Mouse (Mus musculus) lung, postnatal 0 days (tissue): ENCODE results near the gene Gsx1. TPM values are rescaled to one million over a fixed set of nuclear protein-coding genes. Genes with fewer than 3 reads are reported as not detected.

Experiments
- ATAC-seq: fragments of 200-750 bp; cut with Nextera tagmentation; 2 replicates; pipeline ENCODE4 v1.8.0; 2017; ENCODE audit warnings: moderate library complexity
- DNase-seq: peaks from one replicate; pipeline ENCODE4 v3.0.0-alpha.2; 2016; ENCODE audit warnings: low spot score
- H3K27ac ChIP-seq: fragments of 300-500 bp; sonication (generic); 2 replicates; pipeline ENCODE4 v1.5.1; 2014; ENCODE audit warnings: antibody characterized with exemption, mild to moderate bottlenecking, low read length, mixed read lengths
- H3K27me3 ChIP-seq: fragments of 300-500 bp; sonication (generic); replicated peaks from 2 replicates; pipeline ENCODE4 v1.6.1; 2014; ENCODE audit warnings: low read length, mixed read lengths; ENCODE audit not compliant: insufficient read depth
- H3K36me3 ChIP-seq: fragments of 300-500 bp; sonication (generic); 2 replicates; pipeline ENCODE4 v1.6.1; 2014; ENCODE audit warnings: low read length, mixed read lengths; ENCODE audit not compliant: insufficient read depth
- H3K4me1 ChIP-seq: fragments of 300-500 bp; sonication (generic); 2 replicates; pipeline ENCODE4 v1.6.1; 2014; ENCODE audit warnings: antibody characterized with exemption, low read depth, low read length, mixed read lengths; ENCODE audit not compliant: insufficient read depth
- H3K4me2 ChIP-seq: fragments of 300-500 bp; sonication (generic); replicated peaks from 2 replicates; pipeline ENCODE4 v1.6.1; 2014; ENCODE audit warnings: low read depth, mild to moderate bottlenecking, low read length, moderate library complexity, mixed read lengths
- H3K4me3 ChIP-seq: fragments of 300-500 bp; sonication (generic); 2 replicates; pipeline ENCODE4 v1.5.1; 2014; ENCODE audit warnings: low read depth, low read length
- H3K9ac ChIP-seq: fragments of 300-500 bp; sonication (generic); replicated peaks from 2 replicates; pipeline ENCODE4 v1.6.1; 2014; ENCODE audit warnings: low read depth, mild to moderate bottlenecking
- H3K9me3 ChIP-seq: fragments of 300-500 bp; sonication (generic); 2 replicates; pipeline ENCODE4 v1.6.1; 2016; ENCODE audit warnings: low read length, mixed read lengths
- CTCF ChIP-seq: IDR thresholded peaks from 2 replicates; pipeline ENCODE4 v1.5.1; 2016; ENCODE audit warnings: antibody characterized with exemption, mild to moderate bottlenecking
- EP300 ChIP-seq: IDR thresholded peaks from 2 replicates; pipeline ENCODE4 v1.6.1; 2016; ENCODE audit warnings: antibody characterized with exemption, mild to moderate bottlenecking, control low read depth
- WGBS: fragments of 180-500 bp; shearing (Covaris S2); extraction: QIAGEN DNeasy Blood & Tissue Kit; methylation state at CpG from one replicate; pipeline ENCODE4 v1.1.7; 2014; 5-methylcytosine and 5-hydroxymethylcytosine counted together
- polyA plus RNA-seq: library from polyadenylated mRNA; unstranded; fragments of >200 nt; fragmentation: Nextera tagmentation; extraction: Ambion mirVana; gene quantifications from 2 replicates; pipeline ENCODE4 v1.2.1, GENCODE M21; 2015

Gsx1 gene
- polyA plus RNA-seq, 1 experiment from 2014 or later, result not detected

- no peak overlapping the region for H3K9ac ChIP-seq
- H3K27me3 ChIP-seq, result peaks cover 70% of the 10 kb centered on the region
- WGBS, result 1% methylated on average over 24 of the region's 24 CpGs
- no peak overlapping the region for H3K4me3 ChIP-seq
- H3K27ac ChIP-seq, result no peak overlapping the region
- H3K36me3 ChIP-seq, result no peaks in the 10 kb centered on the region
- no peaks in the 10 kb centered on the region for H3K9me3 ChIP-seq
- DNase-seq, result no peak
- peaks cover 7% of the 10 kb centered on the region; the same call in 1 of the 2 replicates for H3K4me1 ChIP-seq
- ATAC-seq, result no peak
- no peak for TF ChIP-seq CTCF
- no peak for TF ChIP-seq EP300
- H3K4me2 ChIP-seq, result no peak overlapping the region
Observed at GRCm38 (mm10) chr5:147191801-147192575, 3.5 kb downstream of the Gsx1 start.

GRCm38 (mm10) chr5:147192576-147192960, 4.1 kb downstream of the Gsx1 start:
- Histone ChIP-seq H3K27ac (no peak overlapping the region), H3K9me3 (no peaks in the 10 kb centered on the region), H3K4me3 (no peak overlapping the region), H3K9ac (no peak overlapping the region), H3K4me1 (peaks cover 2% of the 10 kb centered on the region; the same call in 1 of the 2 replicates), H3K27me3 (peaks cover 65% of the 10 kb centered on the region), H3K4me2 (no peak overlapping the region), H3K36me3 (no peaks in the 10 kb centered on the region)
- no peak for DNase-seq
- no peak for TF ChIP-seq EP300
- TF ChIP-seq CTCF, result no peak
- no peak for ATAC-seq
- WGBS, result 3% methylated on average over 9 of the region's 9 CpGs

DNA sequence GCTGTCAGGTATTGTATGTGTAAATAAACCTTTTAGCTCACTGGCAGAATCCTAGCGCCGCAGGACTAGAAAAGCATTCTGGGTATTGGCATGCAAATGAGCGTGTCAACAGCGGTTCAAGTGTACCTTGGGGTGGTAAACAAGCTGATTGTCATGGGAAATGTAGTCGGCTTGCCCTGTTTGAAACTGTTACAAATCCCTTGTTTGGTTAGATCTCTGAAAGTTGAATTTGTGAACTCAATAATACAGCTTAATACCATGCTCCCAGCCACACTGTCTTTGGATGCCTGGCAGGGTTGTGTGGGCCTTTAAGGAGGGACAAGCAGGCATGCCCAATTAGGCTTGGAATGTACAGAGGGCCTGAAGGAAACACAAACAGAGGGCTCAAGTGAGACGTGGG, 16.4 kb downstream of the Gsx1 start:
- DNase-seq, result no peak
- WGBS, result 21% methylated on average over 6 of the region's 6 CpGs
- TF ChIP-seq EP300, result no peak
- TF ChIP-seq CTCF, result no peak
- no peak overlapping the region for H3K4me3 ChIP-seq
- no peaks in the 10 kb centered on the region for H3K36me3 ChIP-seq
- no peaks in the 10 kb centered on the region for H3K4me1 ChIP-seq
- H3K27me3 ChIP-seq, result no peaks in the 10 kb centered on the region
- no peak overlapping the region for H3K9ac ChIP-seq
- no peaks in the 10 kb centered on the region for H3K9me3 ChIP-seq
- no peak for ATAC-seq
- no peak overlapping the region for H3K4me2 ChIP-seq
- no peak overlapping the region for H3K27ac ChIP-seq

- Histone ChIP-seq H3K4me3 (no peak overlapping the region), H3K27ac (no peak overlapping the region), H3K4me2 (no peak overlapping the region), H3K27me3 (no peaks in the 10 kb centered on the region), H3K36me3 (no peaks in the 10 kb centered on the region), H3K9ac (no peak overlapping the region), H3K9me3 (no peaks in the 10 kb centered on the region), H3K4me1 (no peaks in the 10 kb centered on the region)
- no peak for ATAC-seq
- no peak for DNase-seq
- WGBS, result 94% methylated on average over 20 of the region's 20 CpGs
- TF ChIP-seq CTCF, result no peak
- TF ChIP-seq EP300, result no peak
Observed at GRCm38 (mm10) chr5:147207852-147208251, 19.4 kb downstream of the Gsx1 start.

GRCm38 (mm10) chr5:147208471-147208870, 20.0 kb downstream of the Gsx1 start:
- DNase-seq, result no peak
- Histone ChIP-seq H3K27ac (no peak overlapping the region), H3K9me3 (no peaks in the 10 kb centered on the region), H3K4me1 (no peaks in the 10 kb centered on the region), H3K9ac (no peak overlapping the region), H3K36me3 (no peaks in the 10 kb centered on the region), H3K27me3 (no peaks in the 10 kb centered on the region), H3K4me2 (no peak overlapping the region), H3K4me3 (no peak overlapping the region)
- ATAC-seq, result no peak
- WGBS, result 48% methylated on average over 2 of the region's 2 CpGs
- TF ChIP-seq EP300 (no peak), CTCF (no peak)

DNA sequence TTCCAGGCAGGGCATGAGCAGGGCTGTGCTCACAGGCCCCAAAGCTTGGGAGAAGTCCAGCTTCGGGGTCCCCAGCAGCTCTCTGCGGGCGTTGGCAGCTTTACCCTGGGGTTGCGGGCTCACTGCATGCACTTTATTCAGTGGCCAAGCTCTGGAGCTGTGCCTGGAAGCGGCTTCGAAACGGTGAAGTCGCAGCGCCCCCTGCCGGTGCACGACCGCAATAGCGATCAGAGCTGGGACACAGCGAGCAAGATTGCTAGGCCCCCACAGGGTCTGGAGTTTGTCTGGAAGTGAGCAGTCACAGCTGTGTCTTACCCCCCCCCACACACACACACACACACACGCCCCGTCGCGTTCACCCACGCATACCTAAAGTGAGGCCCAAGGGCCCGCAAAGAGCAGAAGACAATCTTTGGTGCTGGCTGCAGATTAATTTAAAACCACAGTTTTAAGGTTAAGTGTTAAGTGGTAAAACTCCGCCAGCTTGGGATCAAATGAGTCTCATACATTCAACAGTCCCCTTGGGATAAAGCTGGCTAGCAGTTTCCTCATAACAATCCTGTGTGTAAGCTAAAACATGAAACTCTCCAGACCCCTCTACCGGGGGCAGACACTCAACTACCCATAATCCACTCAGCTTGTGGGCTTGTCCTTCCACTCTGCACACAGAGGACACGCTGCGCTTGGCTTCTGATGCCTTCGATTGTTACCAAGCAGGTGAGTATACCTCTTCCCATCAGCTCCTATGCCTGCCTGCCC, 39.0 kb downstream of the Gsx1 start:
- Histone ChIP-seq H3K9ac (no peak overlapping the region), H3K36me3 (no peaks in the 10 kb centered on the region), H3K27ac (no peak overlapping the region), H3K9me3 (no peaks in the 10 kb centered on the region), H3K4me1 (no peaks in the 10 kb centered on the region), H3K27me3 (peaks cover 42% of the 10 kb centered on the region), H3K4me2 (no peak overlapping the region), H3K4me3 (no peak overlapping the region)
- ATAC-seq, result peak; percentile 37
- 20% methylated on average over 25 of the region's 25 CpGs for WGBS
- peak; percentile 71 for DNase-seq
- TF ChIP-seq CTCF (peak; percentile 95), EP300 (no peak)
